Mouse (Mus musculus): ENCODE data around the gene Plekhm1.

Gene Plekhm1

GRCm38 (mm10) chr11:103394025-103394424, 18.5 kb downstream of the Plekhm1 start:
- no peak for DNase-seq

GRCm38 (mm10) chr11:103387870-103388526, 24.5 kb downstream of the Plekhm1 start:
- DNase-seq = no peak

- DNase-seq = no peak
Measured at GRCm38 (mm10) chr11:103386827-103387226, 25.7 kb downstream of the Plekhm1 start.

DNA sequence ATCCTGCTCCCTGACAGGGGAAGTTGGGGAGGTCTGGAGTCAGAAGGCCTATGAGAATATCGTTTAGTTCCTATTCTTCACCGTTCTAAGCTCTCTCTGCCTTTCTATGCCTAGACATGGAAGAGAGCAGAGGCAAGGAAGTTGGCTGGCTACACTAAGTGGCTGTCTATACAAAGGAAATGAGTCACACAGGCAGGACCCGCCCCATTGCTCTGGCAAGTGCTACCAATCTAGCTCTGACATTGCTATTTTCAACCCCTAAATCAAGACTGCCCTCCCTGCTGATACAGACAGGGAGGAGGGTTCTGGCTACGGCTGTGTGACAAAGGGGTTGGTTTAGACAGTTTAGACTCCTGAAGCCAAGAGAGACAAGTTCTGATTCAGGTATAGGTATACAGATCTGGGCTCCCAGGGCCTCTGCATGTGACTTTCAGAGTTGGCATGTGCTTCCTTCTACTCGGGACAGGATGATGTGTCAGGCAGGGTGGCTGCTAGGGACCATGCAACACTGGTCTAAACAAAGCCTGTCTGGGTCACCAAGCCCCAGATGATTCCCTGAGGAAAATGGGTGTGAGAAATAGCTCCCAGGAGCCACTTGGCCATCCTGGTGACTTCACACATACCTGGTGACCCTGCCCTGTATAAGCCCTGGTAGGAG, 30.4 kb downstream of the Plekhm1 start:
- no peak for DNase-seq

DNA sequence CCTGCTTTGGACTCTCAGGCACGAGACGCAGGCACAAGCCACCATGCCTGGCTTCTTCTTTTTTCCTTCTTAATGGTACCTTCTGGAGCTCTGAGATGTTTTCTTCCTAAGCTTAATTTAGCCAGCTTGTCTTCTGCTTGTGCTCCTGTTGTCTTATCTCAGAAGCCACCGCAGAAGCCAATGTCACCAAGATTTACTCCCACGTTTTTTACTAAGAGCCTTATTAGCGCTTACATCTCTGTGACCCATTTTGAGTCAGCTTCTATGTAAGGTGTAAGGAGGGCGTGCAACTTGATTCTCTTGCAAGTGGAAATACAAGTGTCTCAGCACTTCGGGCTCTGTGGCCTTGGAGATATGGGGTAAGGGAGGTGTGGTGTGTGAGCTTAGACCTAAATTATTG, 31.0 kb downstream of the Plekhm1 start:
- DNase-seq = no peak

GRCm38 (mm10) chr11:103380460-103380859, 32.0 kb downstream of the Plekhm1 start:
- DNase-seq = no peak

DNA sequence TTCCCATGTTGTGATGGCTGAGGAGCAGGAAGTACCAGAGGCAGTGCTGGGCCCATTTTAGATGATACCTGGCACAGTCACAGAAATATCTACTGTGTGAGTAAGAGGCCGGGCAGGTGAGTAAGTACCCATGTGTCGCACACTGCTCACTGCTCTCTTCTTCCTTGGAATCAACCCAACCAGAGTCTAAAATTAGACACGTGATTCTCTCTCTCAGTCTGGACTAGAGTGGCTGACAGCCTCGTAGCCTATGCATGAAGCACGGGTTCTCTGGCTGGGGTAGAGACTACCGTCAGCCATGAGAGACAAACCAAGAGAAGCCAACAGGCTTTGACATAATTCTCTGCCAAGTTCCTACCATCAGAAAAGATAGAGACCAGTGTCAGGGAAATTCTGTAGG, 34.1 kb downstream of the Plekhm1 start:
- no peak for DNase-seq

DNA sequence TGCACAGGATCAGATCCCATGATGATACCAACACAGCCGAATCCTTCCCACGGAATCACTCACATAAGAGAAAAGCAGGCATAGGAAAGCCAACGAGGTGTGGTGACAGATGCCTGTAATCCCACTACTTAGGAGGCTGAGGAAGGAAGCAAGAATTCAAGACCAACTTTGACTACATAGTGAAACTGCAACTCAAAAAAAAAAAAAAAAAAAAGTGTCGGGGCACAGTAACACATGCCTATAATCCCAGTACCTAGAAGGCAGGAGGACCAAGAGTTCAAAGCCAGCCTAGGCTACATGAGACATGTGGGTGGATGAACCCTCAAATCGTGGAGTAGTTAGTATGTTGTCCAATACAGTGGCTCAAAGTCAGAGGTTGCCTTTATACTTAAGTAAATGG, 36.7 kb downstream of the Plekhm1 start:
- no peak for DNase-seq

DNA sequence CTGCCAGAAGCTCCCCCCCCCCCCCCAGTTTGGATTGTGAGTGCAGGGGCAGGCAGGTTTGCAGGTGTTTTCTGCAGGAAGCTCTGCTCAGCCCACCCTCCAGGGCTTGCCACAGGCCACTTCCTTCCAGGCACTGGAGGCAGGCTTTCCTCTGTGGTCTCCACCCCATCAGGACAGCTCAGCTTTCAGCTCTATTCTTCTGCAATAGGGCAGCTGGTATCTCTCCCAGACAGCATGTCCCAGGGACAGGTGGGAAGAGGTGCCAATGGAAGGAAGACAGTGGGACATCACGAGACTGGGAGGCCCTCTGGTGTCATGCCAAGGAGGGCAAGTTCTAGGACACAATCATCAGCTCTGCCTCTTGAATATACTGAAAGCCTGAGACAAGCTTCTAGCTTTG, 37.2 kb downstream of the Plekhm1 start:
- DNase-seq = peak; percentile 37 to 43

- no peak for DNase-seq
Measured at GRCm38 (mm10) chr11:103373922-103374321, 38.6 kb downstream of the Plekhm1 start.

DNA sequence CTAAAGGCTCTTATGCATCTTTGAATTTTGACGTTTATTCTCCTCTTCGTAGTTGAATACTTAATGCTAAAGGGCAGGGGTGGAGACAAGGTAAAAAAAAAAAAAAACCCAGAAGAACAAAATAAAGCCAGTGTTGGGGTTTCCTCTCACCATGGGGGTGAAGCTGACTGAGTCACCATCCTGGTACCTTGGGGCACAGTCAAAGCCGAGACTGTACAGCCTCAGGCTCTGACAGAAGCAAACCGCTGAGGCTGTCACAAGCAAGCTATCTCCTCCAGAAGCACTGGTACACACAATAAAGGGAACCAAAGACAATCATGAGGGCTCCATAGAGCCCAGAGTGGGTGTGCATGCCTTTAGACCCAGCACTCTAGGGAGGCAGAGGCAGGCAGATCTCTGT, 39.9 kb downstream of the Plekhm1 start:
- DNase-seq = no peak

GRCm38 (mm10) chr11:103372068-103372467, 40.4 kb downstream of the Plekhm1 start:
- peak; percentile 30 to 39 for DNase-seq

DNA sequence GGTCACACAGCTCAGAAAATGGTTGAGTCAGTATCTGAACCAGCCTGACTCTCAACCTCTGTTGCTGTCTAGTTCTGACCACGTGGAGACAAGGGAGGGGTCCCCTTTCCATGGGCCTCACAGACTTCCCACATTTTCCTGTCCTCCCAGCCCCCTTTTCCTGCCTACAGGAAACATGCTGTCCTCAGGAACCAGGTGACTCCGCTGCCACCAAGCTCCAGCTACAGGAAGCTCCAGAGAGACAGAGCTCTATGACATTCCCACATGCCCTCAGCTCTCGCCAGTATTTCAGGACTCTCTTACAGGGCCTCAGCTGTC, 41.3 kb downstream of the Plekhm1 start:
- no peak for DNase-seq

- no peak for DNase-seq
Measured at GRCm38 (mm10) chr11:103370397-103371221, 41.9 kb downstream of the Plekhm1 start.

- DNase-seq = no peak
Measured at GRCm38 (mm10) chr11:103365530-103365929, 47.0 kb downstream of the Plekhm1 start.

DNA sequence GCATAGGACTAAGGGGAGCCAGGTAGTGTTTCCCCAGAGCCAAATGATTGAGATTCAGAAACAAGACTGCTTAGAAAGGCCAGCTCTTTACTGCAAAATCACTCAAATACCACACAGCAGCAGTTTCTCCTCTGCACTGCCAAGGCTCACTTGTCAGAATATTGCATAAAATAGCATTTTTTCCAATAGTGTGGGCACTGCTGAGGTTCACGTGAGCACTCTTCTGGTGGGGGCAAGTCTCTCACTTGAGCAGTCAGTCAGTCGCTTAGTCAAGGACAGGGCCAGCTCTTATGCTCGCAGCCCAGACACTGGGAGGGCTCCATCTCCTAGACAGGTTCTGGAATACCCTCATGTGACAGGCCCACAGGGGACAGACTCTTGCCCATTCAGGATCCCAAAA, 47.5 kb downstream of the Plekhm1 start:
- no peak for DNase-seq

GRCm38 (mm10) chr11:103364335-103364734, 48.2 kb downstream of the Plekhm1 start:
- DNase-seq = no peak

DNA sequence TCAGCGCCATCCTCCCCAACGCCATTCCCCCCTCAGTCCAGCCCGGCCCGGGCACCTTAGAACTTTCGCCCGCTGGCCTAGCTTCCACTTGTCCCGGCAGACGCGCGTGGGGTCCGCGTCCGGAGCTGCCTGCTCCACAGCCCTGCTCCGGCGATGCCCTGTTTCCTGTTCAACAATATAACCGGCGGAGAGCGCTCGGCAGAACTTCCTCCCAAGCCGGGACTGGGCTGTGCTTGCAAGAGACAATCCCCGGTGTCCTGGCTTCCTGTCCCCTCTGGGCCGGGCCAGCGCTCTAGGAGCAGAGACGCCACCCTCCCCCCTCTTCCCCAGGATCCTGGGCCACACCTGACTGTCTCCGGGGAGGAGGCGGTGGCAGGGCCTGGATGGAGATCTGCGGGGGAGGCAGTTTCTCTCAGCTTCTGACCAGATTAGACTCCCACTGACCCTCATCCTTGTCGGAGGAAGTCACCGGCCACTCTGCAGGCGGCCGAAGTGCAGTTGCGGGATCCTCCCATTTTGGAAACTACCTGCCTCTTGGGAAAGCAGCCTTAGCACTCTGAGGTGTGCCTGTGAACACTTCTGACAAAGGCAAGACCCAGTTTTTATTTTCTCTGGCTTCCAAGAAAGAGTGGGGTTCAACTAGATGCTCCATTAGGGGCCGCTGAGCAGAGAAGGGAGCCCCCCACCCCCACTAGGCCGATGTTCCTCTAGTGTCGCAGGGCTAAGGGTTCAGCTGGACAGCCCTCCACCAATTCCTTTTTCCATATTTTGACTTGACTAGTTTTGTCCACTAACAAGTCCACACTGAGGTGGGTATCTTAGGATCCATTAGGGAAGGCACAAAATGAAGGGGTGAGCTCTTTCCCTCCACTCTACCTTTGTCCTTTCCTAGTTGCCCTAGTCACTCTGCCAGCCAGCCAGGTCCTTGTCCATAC, 49.0 kb downstream of the Plekhm1 start, which contains the start of gene Arhgap27:
TSS of gene Arhgap27 (minus strand) at position 479 of the 935 bp plus-strand sequence.
- DNase-seq = peak; percentile 34 to 44

DNA sequence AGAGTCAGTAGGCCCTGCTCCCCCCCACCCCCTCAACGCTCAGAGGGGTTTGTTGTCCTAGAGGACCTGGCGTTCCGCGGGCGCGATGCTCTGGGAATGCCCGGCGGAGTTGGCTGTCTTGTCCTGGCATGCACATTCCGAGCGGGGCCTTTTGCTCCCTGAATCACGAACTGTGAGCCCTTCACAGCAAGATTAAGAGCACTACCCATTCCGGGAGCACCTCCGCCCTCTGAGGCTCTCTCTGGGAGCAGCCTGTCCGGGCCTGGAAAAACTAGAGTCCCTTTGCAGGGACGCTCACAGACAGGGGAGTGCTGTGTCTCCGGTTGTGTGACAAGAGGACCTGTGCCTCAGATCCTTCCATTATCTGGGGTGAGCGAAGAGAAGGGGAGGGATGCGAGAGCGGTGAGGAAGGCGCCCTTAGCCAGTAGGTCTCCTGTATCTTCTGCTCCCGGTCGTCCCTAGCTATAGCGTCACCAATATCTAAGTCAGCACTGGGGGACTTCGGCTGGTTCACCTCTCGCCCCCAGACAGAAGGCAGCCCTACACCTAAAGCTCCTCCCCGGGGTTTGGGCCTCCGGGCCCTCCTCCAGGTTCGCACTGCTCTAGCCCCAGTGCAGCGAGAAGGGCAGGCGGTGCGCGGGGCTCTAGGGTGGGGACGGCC, 49.8 kb downstream of the Plekhm1 start:
- no peak for DNase-seq

- no peak for DNase-seq
Measured at GRCm38 (mm10) chr11:103362054-103362432, 50.4 kb downstream of the Plekhm1 start.

DNA sequence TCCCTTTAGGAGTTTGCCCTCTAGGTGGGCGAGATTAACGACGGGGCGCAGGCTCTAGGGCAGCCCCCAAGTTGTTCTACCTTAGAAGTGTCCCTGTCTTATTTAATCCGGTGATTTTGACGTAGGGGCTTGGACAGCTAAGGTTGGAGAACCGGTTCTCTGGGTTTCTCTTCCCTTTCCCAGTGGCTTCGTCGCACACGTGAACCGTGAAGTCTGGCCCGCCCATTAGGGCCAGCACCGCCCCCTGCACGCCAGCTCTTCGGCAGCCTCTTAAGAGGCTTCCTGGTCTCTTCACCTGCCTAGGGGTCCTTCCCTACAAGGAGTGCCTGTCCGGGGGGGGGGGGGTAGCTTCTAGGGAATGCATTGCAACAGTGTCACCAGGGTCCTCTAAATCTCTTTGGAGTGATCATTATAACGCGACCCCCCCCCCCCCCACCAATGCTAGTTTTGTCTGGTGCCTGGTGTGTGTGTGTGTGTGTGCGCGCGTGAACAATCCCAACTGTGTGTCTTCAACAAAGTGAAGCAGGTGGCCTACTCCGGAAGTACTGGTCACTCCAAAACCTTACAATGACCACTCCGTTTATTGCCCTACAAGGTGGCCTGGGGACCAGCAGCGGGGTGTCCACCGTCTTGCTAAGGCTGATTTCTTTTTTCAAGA, 51.0 kb downstream of the Plekhm1 start:
- no peak for DNase-seq

DNA sequence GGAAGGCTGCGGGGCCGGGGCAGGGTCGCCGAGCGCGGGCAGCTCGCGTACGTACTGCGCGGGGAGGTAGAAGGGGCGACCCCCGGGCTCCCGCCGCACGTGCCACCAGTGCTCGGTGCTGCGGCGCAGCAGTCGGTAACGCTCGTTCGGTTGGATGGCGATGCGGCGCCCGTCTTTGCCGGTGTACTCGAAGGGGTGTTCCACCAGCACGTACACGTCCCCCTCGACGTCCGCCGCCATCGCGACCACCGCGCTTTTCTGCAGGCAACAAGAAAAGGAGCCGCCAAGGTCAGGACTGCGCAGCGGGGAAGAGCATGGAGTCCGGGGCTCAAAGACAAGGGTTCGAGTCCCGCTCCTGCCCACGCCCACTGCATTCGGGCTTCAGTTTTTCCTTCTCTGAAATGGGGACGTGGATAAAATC, 51.8 kb downstream of the Plekhm1 start:
- peak in 1 of 2 experiments; percentile 33 for DNase-seq
